Mouse (Mus musculus) limb, embryonic 15.5 days (tissue): ENCODE results near the gene Atp13a4. TPM values are rescaled to one million over a fixed set of nuclear protein-coding genes. Genes with fewer than 3 reads are reported as not detected.

Source experiments
- ATAC-seq: fragments of 200-750 bp; cut with Nextera tagmentation; 2 replicates; pipeline ENCODE4 v1.8.0; 2017; ENCODE audit warnings: low read depth, moderate TSS enrichment; ENCODE audit not compliant: insufficient number of reproducible peaks, low FRiP score, low TSS enrichment
- H3K27ac ChIP-seq: fragments of 300-500 bp; sonication (generic); 2 replicates; pipeline ENCODE4 v1.5.1; 2015; ENCODE audit warnings: moderate library complexity, mild to moderate bottlenecking, inconsistent platforms
- H3K27me3 ChIP-seq: fragments of 300-500 bp; sonication (generic); 2 replicates; pipeline ENCODE4 v1.6.1; 2015; ENCODE audit warnings: inconsistent platforms
- H3K36me3 ChIP-seq: fragments of 300-500 bp; sonication (generic); 2 replicates; pipeline ENCODE4 v1.6.1; 2015; ENCODE audit warnings: inconsistent platforms
- H3K4me1 ChIP-seq: fragments of 300-500 bp; sonication (generic); 2 replicates; pipeline ENCODE4 v1.6.1; 2015; ENCODE audit warnings: inconsistent platforms
- H3K4me2 ChIP-seq: fragments of 300-500 bp; sonication (generic); 2 replicates; pipeline ENCODE4 v1.6.1; 2015; ENCODE audit warnings: mild to moderate bottlenecking, inconsistent platforms
- H3K4me3 ChIP-seq: fragments of 300-500 bp; sonication (generic); 2 replicates; pipeline ENCODE4 v1.5.1; 2015; ENCODE audit warnings: mild to moderate bottlenecking, inconsistent platforms
- H3K9ac ChIP-seq: fragments of 300-500 bp; sonication (generic); 2 replicates; pipeline ENCODE4 v1.6.1; 2015; ENCODE audit warnings: inconsistent platforms
- H3K9me3 ChIP-seq: fragments of 300-500 bp; sonication (generic); 2 replicates; pipeline ENCODE4 v1.6.1; 2016; ENCODE audit warnings: inconsistent platforms
- WGBS: fragments of 180-500 bp; shearing (Covaris S2); methylation state at CpG from one replicate; pipeline ENCODE4 v1.1.7; 2015; 5-methylcytosine and 5-hydroxymethylcytosine counted together
- polyA plus RNA-seq: library from polyadenylated mRNA; unstranded; fragments of >200 nt; fragmentation: Nextera tagmentation; extraction: Ambion mirVana; gene quantifications from 2 replicates; pipeline ENCODE4 v1.2.1, GENCODE M21; 2015

The Atp13a4 gene
- polyA plus RNA-seq, 1 experiment from 2014 or later = 1.8 TPM

GRCm38 (mm10) chr16:29378458-29378857, 166.2 kb downstream of the Atp13a4 start, which contains the start of gene Atp13a5:
Gene Atp13a5, minus strand, starts transcription at chr16:29378732.
- no peak for ATAC-seq
- Histone ChIP-seq H3K4me1 (no peaks in the 10 kb centered on the region), H3K4me3 (no peak within 1 kb of the TSS), H3K36me3 (no peaks in the 10 kb centered on the region), H3K9me3 (no peaks in the 10 kb centered on the region), H3K27ac (no peak within 1 kb of the TSS), H3K27me3 (no peaks in the 10 kb centered on the region), H3K4me2 (no peak within 1 kb of the TSS), H3K9ac (no peak within 1 kb of the TSS)
- 66% methylated on average over 4 of the region's 4 CpGs for WGBS

DNA sequence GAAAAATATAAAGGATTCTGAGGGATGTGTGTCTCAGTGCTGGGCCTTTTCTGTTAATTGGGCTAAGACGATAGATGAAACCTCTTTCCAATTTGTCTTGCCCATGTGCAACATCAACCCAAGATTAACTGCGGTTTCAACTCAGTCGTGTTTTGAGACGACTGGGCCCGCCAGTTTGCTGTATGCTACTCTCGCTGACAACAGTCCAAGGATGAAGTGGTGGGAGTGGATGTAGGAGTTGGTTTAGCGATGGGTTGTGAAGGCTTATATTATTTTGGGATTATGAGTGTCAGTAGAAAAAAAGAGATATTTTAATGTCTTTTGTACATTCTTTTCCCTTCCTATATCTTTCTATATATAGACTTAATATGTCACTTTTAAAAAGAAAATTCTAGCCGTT, 170.0 kb downstream of the Atp13a4 start:
- no peak for ATAC-seq
- 81% methylated on average over 8 of the region's 8 CpGs for WGBS

More for the DNA sequence above, 170.0 kb downstream of the Atp13a4 start:
- no peaks in the 10 kb centered on the region for H3K4me1 ChIP-seq
- H3K27me3 ChIP-seq = no peaks in the 10 kb centered on the region
- H3K36me3 ChIP-seq = no peaks in the 10 kb centered on the region
- no peak overlapping the region for H3K27ac ChIP-seq
- no peak overlapping the region for H3K4me2 ChIP-seq
- H3K9me3 ChIP-seq = no peaks in the 10 kb centered on the region
- H3K4me3 ChIP-seq = no peak overlapping the region
- H3K9ac ChIP-seq = no peak overlapping the region

Other genes with a start within 250 kb of the Atp13a4 start
- gene Atp13a5, start 166.1 kb downstream of the Atp13a4 start, polyA plus RNA-seq = 0.21 and 0.36 TPM in 2 replicates
- gene Opa1, start 34.5 kb upstream of the Atp13a4 start, polyA plus RNA-seq = 25.0 and 25.3 TPM in 2 replicates